In genomic region chr7:130288719-130289427, GRCm38 (mm10) we compare ENCODE assay signal across 9 mouse cellular contexts.
A peak's percentile ranks its signal among the peaks of the same experiment; 100 is the strongest.
DNase-seq lines count a peak whose midpoint lies in the region; ATAC-seq lines count a peak whose summit lies in the region.
"Had no signal": no experiment of that assay in that cellular context is flagged by ENCODE, and none has a peak within 500 bp of the region (broad histone marks: within the 10 kb centered on the region; RNA-seq: fewer than 3 reads in every experiment).

No protein-coding gene starts in this region.

- intact Hi-C loops in heart, postnatal 14 days (cut with DNase I) = no loop called here

- no peak overlapping the region for H3K4me3 ChIP-seq in hindbrain, embryonic 14.5 days (replicated peaks; ENCODE audit: low read length)
- H3K4me3 ChIP-seq in midbrain, embryonic 10.5 days = peak overlapping the region; percentile 21; the same call in 1 of the 2 replicates
- H3K4me3 ChIP-seq: neural tube, embryonic 13.5 days had no signal

- H3K27me3 ChIP-seq in hindbrain, embryonic 14.5 days (ENCODE audit: control insufficient read depth, insufficient read depth, low read length) = no peaks in the 10 kb centered on the region; the same call in 1 of the 2 replicates
- peaks cover 48% of the 10 kb centered on the region for H3K27me3 ChIP-seq in midbrain, embryonic 10.5 days (ENCODE audit: low read depth, poor library complexity, severe bottlenecking)

- peak overlapping the region; percentile 15; the same call in 1 of the 2 replicates for H3K4me2 ChIP-seq in hindbrain, embryonic 14.5 days (replicated peaks)

- ATAC-seq in hindbrain, embryonic 14.5 days (ENCODE audit: low FRiP score) = no peak
- ATAC-seq in frontal cortex, adult (ENCODE audit: low TSS enrichment) = no peak

- peak; percentile 16 to 34 for DNase-seq in heart, adult 18-20 months
- no peak for DNase-seq in heart, postnatal 14 days
- DNase-seq in adrenal gland, postnatal 25 days = peak; percentile 25
- no peak for DNase-seq in hindbrain, embryonic 14.5 days (ENCODE audit: low spot score)
- DNase-seq in midbrain, embryonic 10.5 days (ENCODE audit: low spot score) = no peak
- no peak for DNase-seq in spleen, postnatal 10 days (ENCODE audit: low spot score in 2 of 2)
- no peak for DNase-seq in testis, postnatal 14 days (ENCODE audit: low spot score)

- no peaks in the 10 kb centered on the region for H3K9me3 ChIP-seq in hindbrain, embryonic 14.5 days (ENCODE audit: control insufficient read depth, low read length)
- H3K9me3 ChIP-seq in midbrain, embryonic 10.5 days (replicated peaks) = no peaks in the 10 kb centered on the region
- H3K9me3 ChIP-seq: neural tube, embryonic 13.5 days had no signal

- no peak overlapping the region for H3K27ac ChIP-seq in hindbrain, embryonic 14.5 days
- peak overlapping the region; percentile 30 for H3K27ac ChIP-seq in midbrain, embryonic 10.5 days (replicated peaks)
- H3K27ac ChIP-seq: neural tube, embryonic 13.5 days had no signal

- 51% methylated on average over 11 of the region's 11 CpGs for WGBS in hindbrain, embryonic 14.5 days
- WGBS in midbrain, embryonic 10.5 days = 43% methylated on average over 11 of the region's 11 CpGs

- peaks cover 11% of the 10 kb centered on the region for H3K4me1 ChIP-seq in hindbrain, embryonic 14.5 days (replicated peaks; ENCODE audit: control insufficient read depth, insufficient read depth, low read length)
- peaks cover 53% of the 10 kb centered on the region for H3K4me1 ChIP-seq in midbrain, embryonic 10.5 days

- H3K9ac ChIP-seq in hindbrain, embryonic 14.5 days = no peak overlapping the region
- H3K9ac ChIP-seq: neural tube, embryonic 13.5 days had no signal

- H3K36me3 ChIP-seq in hindbrain, embryonic 14.5 days (replicated peaks; ENCODE audit: control insufficient read depth, insufficient read depth) = no peaks in the 10 kb centered on the region
- no peaks in the 10 kb centered on the region for H3K36me3 ChIP-seq in midbrain, embryonic 10.5 days
- H3K36me3 ChIP-seq: neural tube, embryonic 13.5 days had no signal

Comparison
In these comparisons a context has a peak if more than half of its experiments do, and no peak if none do; other contexts are left out.
1. DNase-seq: peak in heart, adult 18-20 months (2 of 2) and adrenal gland, postnatal 25 days (single experiment); none in heart, postnatal 14 days (0 of 2), hindbrain, embryonic 14.5 days (single experiment), midbrain, embryonic 10.5 days (single experiment), spleen, postnatal 10 days (0 of 2) and testis, postnatal 14 days (single experiment).